Mouse (Mus musculus) thymus, postnatal 4 days (tissue): Measurements from ENCODE around the gene 9230110F15Rik.
"Not testable (repeated sequence)": the region's sequence is repeated elsewhere in the genome, so short reads cannot be mapped to it uniquely, and the experiment has no call there.

Experiments
- DNase-seq: peaks from one replicate; pipeline ENCODE4 v3.0.0; 2021

The 9230110F15Rik gene

GRCm38 (mm10) chr9:35844050-35844449 lies at the start of gene 9230110F15Rik:
Gene 9230110F15Rik (minus strand): TSS chr9:35844150.
- DNase-seq: no peak

DNA sequence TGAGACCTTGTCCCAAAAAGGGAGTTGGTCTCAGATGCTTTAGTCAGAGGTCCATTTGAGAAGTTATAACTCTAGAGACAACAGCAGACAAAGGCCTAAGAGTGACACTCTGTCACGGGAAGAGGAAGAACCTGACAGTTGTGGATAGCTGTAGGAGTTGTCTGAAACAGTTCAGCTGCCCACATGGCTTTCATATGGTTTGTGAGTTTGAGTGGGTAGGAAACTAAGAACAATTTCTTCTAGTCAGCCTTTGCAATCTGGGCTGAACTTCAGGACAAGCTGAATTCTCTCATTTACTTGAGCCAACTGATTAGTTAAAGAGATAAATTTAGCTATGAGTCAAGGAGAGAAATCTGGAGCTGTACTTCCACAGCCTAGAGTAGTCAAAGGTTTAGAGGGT lies 49.2 kb upstream of the 9230110F15Rik start:
- DNase-seq: not testable (repeated sequence)

DNA sequence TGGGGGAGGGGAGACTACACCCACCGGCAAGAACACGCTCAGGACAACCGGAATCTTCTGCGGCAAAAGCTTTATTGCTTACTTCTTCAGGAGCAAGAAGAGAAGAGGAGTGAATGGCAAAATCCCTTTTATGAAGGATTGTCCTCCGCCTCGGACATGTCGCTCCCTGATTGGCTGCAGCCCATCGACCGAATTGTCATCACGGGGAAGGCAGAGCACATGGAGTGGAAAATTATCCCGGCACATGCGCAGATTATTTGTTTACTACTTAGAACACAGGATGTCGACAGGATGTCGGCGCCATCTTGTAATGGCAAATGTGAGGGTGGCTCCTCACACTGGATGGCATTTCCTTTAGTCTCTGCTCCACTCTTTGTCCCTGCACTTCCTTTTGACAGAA lies 26.1 kb downstream of the 9230110F15Rik start:
- not testable (repeated sequence) for DNase-seq

DNA sequence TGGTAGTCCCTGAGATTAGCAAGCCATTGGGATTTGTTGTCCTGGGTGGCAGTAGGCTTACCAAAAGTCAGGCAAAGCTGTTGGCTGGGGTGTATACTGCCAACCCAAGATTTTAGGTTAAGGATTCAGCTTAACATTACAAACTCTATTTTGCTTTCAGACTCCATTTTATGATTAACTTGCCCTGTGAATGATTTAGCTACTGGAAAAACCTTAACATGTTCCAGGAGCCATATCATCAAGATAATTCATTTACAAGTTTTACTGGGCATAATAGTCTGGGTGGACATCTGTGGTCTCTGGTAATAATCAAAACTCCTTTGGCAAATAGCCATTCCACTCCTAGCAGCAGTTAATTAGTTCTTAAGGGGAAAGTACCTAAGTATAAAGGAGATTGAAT lies 45.8 kb downstream of the 9230110F15Rik start:
- DNase-seq: no peak

DNA sequence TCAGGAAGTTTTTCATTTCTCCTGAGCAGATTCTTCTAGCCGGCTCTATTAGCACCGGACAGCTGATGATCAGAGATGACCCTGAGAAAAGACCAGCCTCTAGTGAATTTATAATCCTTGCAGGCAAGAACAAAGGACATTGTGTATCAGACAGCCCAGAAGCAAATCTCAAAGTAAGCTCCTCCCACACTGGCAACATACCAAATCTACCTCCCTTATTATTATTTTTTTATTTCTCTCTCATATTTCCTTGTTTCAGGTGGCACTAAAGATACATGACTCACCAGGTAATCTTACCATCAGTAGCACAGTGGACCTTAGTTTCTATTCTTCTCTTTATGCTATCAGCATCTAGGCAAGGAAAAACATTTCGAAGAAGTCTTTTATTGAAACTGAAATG lies 53.9 kb downstream of the 9230110F15Rik start, which contains the start of the genes Gm27235 and D730048I06Rik:
Gm27235 (minus strand) TSS at position 101 of the 400 bp plus-strand sequence.
D730048I06Rik (minus strand) TSS at position 112 of the 400 bp plus-strand sequence.
- no peak for DNase-seq
